Mouse (Mus musculus) CD8-positive naive resting alpha-beta T cell, adult 57 days (primary cell): ENCODE data around the gene Arx. TPM values are rescaled to one million over a fixed set of nuclear protein-coding genes. Genes with fewer than 3 reads are reported as not detected.

Source experiments
- total RNA-seq: library from RNA; stranded (reverse); gene quantifications from one replicate; pipeline ENCODE4 v1.2.4, GENCODE M21; 2023

The Arx gene
- total RNA-seq, result not detected

GRCm38 (mm10) chrX:93286291-93286893 is at the start of gene Arx:
Arx (plus strand) TSS chrX:93286445.

